In genomic region chr7:126897390-126898101, GRCm38 (mm10) we compare ENCODE assay signal across 8 mouse cellular contexts. TPM values are rescaled to one million over a fixed set of nuclear protein-coding genes. Genes with fewer than 3 reads are reported as not detected.
A peak's percentile ranks its signal among the peaks of the same experiment; 100 is the strongest.
DNase-seq lines count a peak whose midpoint lies in the region; ATAC-seq and TF ChIP-seq lines count a peak whose summit lies in the region.

No protein-coding gene starts in this region.

- peak overlapping the region; percentile 58 for H3K4me2 ChIP-seq in hindbrain, embryonic 11.5 days (replicated peaks; ENCODE audit: low read depth, low read length)
- peak overlapping the region; percentile 80 for H3K4me2 ChIP-seq in liver, embryonic 11.5 days

- DNase-seq in testis, postnatal 10 days (ENCODE audit: low spot score): no peak
- no peak for DNase-seq in hindbrain, embryonic 11.5 days (ENCODE audit: low spot score)
- DNase-seq in liver, embryonic 11.5 days (ENCODE audit: low spot score): no peak
- DNase-seq in adrenal gland, adult 2 months: no peak
- no peak for DNase-seq in adrenal gland, adult 18-20 months (ENCODE audit: low spot score in 2 of 2)

- peak overlapping the region; percentile 80 for H3K27ac ChIP-seq in testis, adult 2 months (ENCODE audit: control insufficient read depth, insufficient read depth, low read depth, low read length)
- peak overlapping the region; percentile 56; the same call in 1 of the 2 replicates for H3K27ac ChIP-seq in hindbrain, embryonic 11.5 days (ENCODE audit: low read depth, low read length)
- peak overlapping the region; percentile 59 for H3K27ac ChIP-seq in liver, embryonic 11.5 days (ENCODE audit: low read depth, low read length)

- peaks cover 16% of the 10 kb centered on the region for H3K4me1 ChIP-seq in testis, adult 2 months (ENCODE audit: control insufficient read depth, insufficient read depth, low read length)
- peaks cover 23% of the 10 kb centered on the region for H3K4me1 ChIP-seq in erythroblast, embryonic 14.5 days (ENCODE audit: control insufficient read depth)
- H3K4me1 ChIP-seq in hindbrain, embryonic 11.5 days (replicated peaks; ENCODE audit: control insufficient read depth, insufficient read depth, low read length): 0 out of 2 replicates have a peak, but pooled peaks cover 3% of the 10 kb centered on the region
- peaks cover 7% of the 10 kb centered on the region; the same call in 1 of the 2 replicates for H3K4me1 ChIP-seq in liver, embryonic 11.5 days (replicated peaks; ENCODE audit: control insufficient read depth, insufficient read depth, low read length)

- peaks cover 1% of the 10 kb centered on the region; the same call in 1 of the 2 replicates for H3K36me3 ChIP-seq in testis, adult 2 months (ENCODE audit: control insufficient read depth, insufficient read depth, low read length)
- H3K36me3 ChIP-seq in erythroblast, embryonic 14.5 days (ENCODE audit: control insufficient read depth): peaks cover 8% of the 10 kb centered on the region
- no peaks in the 10 kb centered on the region for H3K36me3 ChIP-seq in hindbrain, embryonic 11.5 days (ENCODE audit: control insufficient read depth, insufficient read depth, low read length)
- no peaks in the 10 kb centered on the region for H3K36me3 ChIP-seq in liver, embryonic 11.5 days (ENCODE audit: control insufficient read depth, insufficient read depth, low read length)

- peak; percentile 14; the same call in 1 of the 2 replicates for ATAC-seq in hindbrain, embryonic 11.5 days (ENCODE audit: low FRiP score)
- ATAC-seq in liver, embryonic 11.5 days (replicated peaks; ENCODE audit: low FRiP score): peak; percentile 66
- ATAC-seq in monocyte, adult 5-6 weeks (replicated peaks; ENCODE audit: insufficient number of reproducible peaks, low FRiP score, low TSS enrichment, poor library complexity, severe bottlenecking): peak; percentile 83

- no peak for TF ChIP-seq POLR2A in testis, adult 2 months (IDR thresholded peaks at IDR 0.05; ENCODE audit: control insufficient read depth, low read depth, low read length)

- H3K27me3 ChIP-seq in testis, adult 2 months (ENCODE audit: control insufficient read depth, insufficient read depth, low read length): no peaks in the 10 kb centered on the region
- peaks cover 3% of the 10 kb centered on the region; the same call in 1 of the 2 replicates for H3K27me3 ChIP-seq in erythroblast, embryonic 14.5 days (ENCODE audit: control insufficient read depth)
- no peaks in the 10 kb centered on the region for H3K27me3 ChIP-seq in hindbrain, embryonic 11.5 days (ENCODE audit: control insufficient read depth, insufficient read depth, low read length)
- no peaks in the 10 kb centered on the region for H3K27me3 ChIP-seq in liver, embryonic 11.5 days (replicated peaks; ENCODE audit: control insufficient read depth, insufficient read depth, low read length)

- peak overlapping the region; percentile 74 for H3K9ac ChIP-seq in hindbrain, embryonic 11.5 days (ENCODE audit: low read depth, low read length)
- peak overlapping the region; percentile 88 for H3K9ac ChIP-seq in liver, embryonic 11.5 days (ENCODE audit: low read depth, low read length)

- 27% methylated on average over 16 of the region's 16 CpGs for WGBS in hindbrain, embryonic 11.5 days
- 15% methylated on average over 16 of the region's 16 CpGs for WGBS in liver, embryonic 11.5 days

- no peak for TF ChIP-seq CTCF in testis, adult 2 months (IDR thresholded peaks at IDR 0.05; ENCODE audit: control insufficient read depth, insufficient read depth, insufficient replicate concordance, low read depth, low read length)

- peak overlapping the region; percentile 72 for H3K4me3 ChIP-seq in testis, adult 2 months (ENCODE audit: control insufficient read depth, low read depth, low read length)
- H3K4me3 ChIP-seq in erythroblast, embryonic 14.5 days (replicated peaks): peak overlapping the region; percentile 90
- H3K4me3 ChIP-seq in hindbrain, embryonic 11.5 days (ENCODE audit: low read depth, low read length): peak overlapping the region; percentile 51
- peak overlapping the region; percentile 66 for H3K4me3 ChIP-seq in liver, embryonic 11.5 days (ENCODE audit: low read depth, low read length)

- H3K9me3 ChIP-seq in erythroblast, embryonic 14.5 days (ENCODE audit: control insufficient read depth, low read length): no peaks in the 10 kb centered on the region
- H3K9me3 ChIP-seq in hindbrain, embryonic 11.5 days (ENCODE audit: control insufficient read depth, low read length): no peaks in the 10 kb centered on the region
- H3K9me3 ChIP-seq in liver, embryonic 11.5 days (ENCODE audit: control insufficient read depth, low read length): no peaks in the 10 kb centered on the region

RNA-seq across cellular contexts. Expression of gene Taok2, which starts 13.0 kb away (rescaled TPM):
- 43.5 and 49.4 TPM in 2 replicates for polyA plus RNA-seq in testis, adult 2 months (2012; rRNA removed)
- 11.6 and 12.9 TPM in 2 replicates for polyA plus RNA-seq in erythroblast, embryonic 14.5 days (2012)
- polyA plus RNA-seq in hindbrain, embryonic 11.5 days (2014; fragmentation: Nextera tagmentation; extraction: Ambion mirVana): 27.3 and 31.2 TPM in 2 replicates
- 23.0 and 24.0 TPM in 2 replicates for polyA plus RNA-seq in liver, embryonic 11.5 days (2014; fragmentation: Nextera tagmentation; extraction: Ambion mirVana)
- total RNA-seq in monocyte, adult 5-6 weeks (2017): 37.9 to 49.8 TPM (median 38.3 TPM) in 3 replicates
- 10 to 100 TPM; 60.6 to 66.8 TPM for total RNA-seq in adrenal gland, adult 2 months (2021)
- 136 and 169 TPM in 2 replicates for polyA plus RNA-seq in adrenal gland, adult 2 months (2012; rRNA removed)
- 10 to 100 TPM; 67.1 to 70.6 TPM for total RNA-seq in adrenal gland, adult 18-20 months (2021)

RNA-seq across cellular contexts. Expression of gene Tmem219, which starts 25.2 kb away (rescaled TPM):
- 70.3 and 73.6 TPM in 2 replicates for polyA plus RNA-seq in testis, adult 2 months (2012; rRNA removed)
- 1.1 and 1.5 TPM in 2 replicates for polyA plus RNA-seq in erythroblast, embryonic 14.5 days (2012)
- polyA plus RNA-seq in hindbrain, embryonic 11.5 days (2014; fragmentation: Nextera tagmentation; extraction: Ambion mirVana): 25.3 and 28.6 TPM in 2 replicates
- polyA plus RNA-seq in liver, embryonic 11.5 days (2014; fragmentation: Nextera tagmentation; extraction: Ambion mirVana): 23.2 and 23.9 TPM in 2 replicates
- 37.3 to 57.4 TPM (median 43.2 TPM) in 3 replicates for total RNA-seq in monocyte, adult 5-6 weeks (2017)
- total RNA-seq in adrenal gland, adult 2 months (2021): 10 to 100 TPM; 28.1 to 35.4 TPM
- polyA plus RNA-seq in adrenal gland, adult 2 months (2012; rRNA removed): 242 and 243 TPM in 2 replicates
- total RNA-seq in adrenal gland, adult 18-20 months (2021): 10 to 100 TPM; 30.7 to 32.8 TPM

RNA-seq across cellular contexts. Expression of gene Kctd13, which starts 31.1 kb away (rescaled TPM):
- 80.0 and 85.5 TPM in 2 replicates for polyA plus RNA-seq in testis, adult 2 months (2012; rRNA removed)
- 0.68 and 0.79 TPM in 2 replicates for polyA plus RNA-seq in erythroblast, embryonic 14.5 days (2012)
- polyA plus RNA-seq in hindbrain, embryonic 11.5 days (2014; fragmentation: Nextera tagmentation; extraction: Ambion mirVana): 30.1 and 33.5 TPM in 2 replicates
- polyA plus RNA-seq in liver, embryonic 11.5 days (2014; fragmentation: Nextera tagmentation; extraction: Ambion mirVana): 15.7 and 16.5 TPM in 2 replicates
- total RNA-seq in monocyte, adult 5-6 weeks (2017): 7.9 to 31.1 TPM (median 16.9 TPM) in 3 replicates
- 10 to 100 TPM; 25.9 to 26.8 TPM for total RNA-seq in adrenal gland, adult 2 months (2021)
- 52.0 and 52.9 TPM in 2 replicates for polyA plus RNA-seq in adrenal gland, adult 2 months (2012; rRNA removed)
- total RNA-seq in adrenal gland, adult 18-20 months (2021): 10 to 100 TPM; 18.7 to 21.8 TPM

RNA-seq across cellular contexts. Expression of gene Ino80e, which starts 35.4 kb away (rescaled TPM):
- polyA plus RNA-seq in testis, adult 2 months (2012; rRNA removed): 74.1 and 80.9 TPM in 2 replicates
- polyA plus RNA-seq in erythroblast, embryonic 14.5 days (2012): 37.6 and 44.8 TPM in 2 replicates
- polyA plus RNA-seq in hindbrain, embryonic 11.5 days (2014; fragmentation: Nextera tagmentation; extraction: Ambion mirVana): 89.3 and 89.4 TPM in 2 replicates
- polyA plus RNA-seq in liver, embryonic 11.5 days (2014; fragmentation: Nextera tagmentation; extraction: Ambion mirVana): 124 and 130 TPM in 2 replicates
- 19.2 to 46.1 TPM (median 34.5 TPM) in 3 replicates for total RNA-seq in monocyte, adult 5-6 weeks (2017)
- total RNA-seq in adrenal gland, adult 2 months (2021): 10 to 100 TPM; 42.5 to 44.5 TPM
- 73.8 and 75.0 TPM in 2 replicates for polyA plus RNA-seq in adrenal gland, adult 2 months (2012; rRNA removed)
- 10 to 100 TPM; 38.4 to 42.5 TPM for total RNA-seq in adrenal gland, adult 18-20 months (2021)

RNA-seq across cellular contexts. Expression of gene Hirip3, which starts 35.8 kb away (rescaled TPM):
- polyA plus RNA-seq in testis, adult 2 months (2012; rRNA removed): 76.6 and 77.1 TPM in 2 replicates
- 24.2 and 26.7 TPM in 2 replicates for polyA plus RNA-seq in erythroblast, embryonic 14.5 days (2012)
- polyA plus RNA-seq in hindbrain, embryonic 11.5 days (2014; fragmentation: Nextera tagmentation; extraction: Ambion mirVana): 22.0 and 25.2 TPM in 2 replicates
- polyA plus RNA-seq in liver, embryonic 11.5 days (2014; fragmentation: Nextera tagmentation; extraction: Ambion mirVana): 17.3 and 24.6 TPM in 2 replicates
- total RNA-seq in monocyte, adult 5-6 weeks (2017): 11.0 to 39.0 TPM (median 11.8 TPM) in 3 replicates
- total RNA-seq in adrenal gland, adult 2 months (2021): 10 to 100 TPM in 1 of 2 experiments, 1 to 10 TPM in 1; 8.2 to 16.3 TPM
- 1.4 and 2.9 TPM in 2 replicates for polyA plus RNA-seq in adrenal gland, adult 2 months (2012; rRNA removed)
- 10 to 100 TPM in 1 of 2 experiments, 1 to 10 TPM in 1; 9.8 to 11.8 TPM for total RNA-seq in adrenal gland, adult 18-20 months (2021)

Comparison
In these comparisons a context has a peak if more than half of its experiments do, and no peak if none do; other contexts are left out.
1. ATAC-seq: peak in every context shown above with its lines; median percentile 83 in monocyte, adult 5-6 weeks; 66 in liver, embryonic 11.5 days; 14 in hindbrain, embryonic 11.5 days.